Mouse (Mus musculus) frontal cortex, postnatal 14 days (tissue): Measurements from ENCODE around the gene Hectd3.

ENCODE experiments used
- DNase-seq, 2 experiments: peaks; one replicate each; pipeline ENCODE4 v3.0.0; 2022; ENCODE audit warnings: low spot score in 2 of 2

Gene Hectd3

DNA sequence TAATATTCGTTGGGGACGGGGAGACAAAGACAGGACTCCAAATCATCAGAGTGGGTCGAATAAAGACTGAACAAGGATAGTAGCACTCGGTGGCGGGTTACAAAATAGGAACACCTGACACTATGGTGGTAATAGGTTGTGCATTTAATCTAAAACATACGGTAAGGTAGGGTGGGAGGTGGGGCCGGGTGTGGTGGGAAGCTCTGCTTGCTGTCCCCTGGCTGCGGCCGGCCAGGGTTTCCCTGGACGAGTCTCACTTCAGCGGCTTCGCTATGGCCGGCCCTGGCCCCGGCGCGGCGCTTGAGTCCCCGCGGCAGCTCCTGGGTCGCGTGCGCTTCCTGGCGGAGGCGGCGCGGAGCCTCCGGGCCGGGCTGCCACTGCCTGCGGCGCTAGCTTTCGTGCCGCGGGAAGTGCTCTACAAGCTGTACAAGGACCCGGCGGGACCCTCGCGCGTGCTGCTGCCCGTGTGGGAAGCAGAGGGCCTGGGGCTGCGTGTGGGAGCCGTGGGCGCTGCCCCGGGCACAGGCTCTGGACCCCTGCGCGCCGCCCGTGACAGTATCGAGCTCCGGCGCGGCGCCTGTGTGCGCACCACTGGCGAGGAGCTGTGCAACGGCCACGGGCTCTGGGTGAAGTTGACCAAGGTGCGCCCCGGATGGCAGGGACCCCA is at the start of gene Hectd3:
Gene Hectd3, plus strand, starts transcription at position 187 of the 667 bp plus-strand sequence.
- DNase-seq = peak in 1 of 2 experiments; percentile 40

GRCm38 (mm10) chr4:116951642-116952041 is 43.5 kb upstream of the Hectd3 start:
- no peak for DNase-seq

- no peak for DNase-seq
These were observed 40.2 kb upstream of the Hectd3 start for GRCm38 (mm10) chr4:116954951-116955350.

DNA sequence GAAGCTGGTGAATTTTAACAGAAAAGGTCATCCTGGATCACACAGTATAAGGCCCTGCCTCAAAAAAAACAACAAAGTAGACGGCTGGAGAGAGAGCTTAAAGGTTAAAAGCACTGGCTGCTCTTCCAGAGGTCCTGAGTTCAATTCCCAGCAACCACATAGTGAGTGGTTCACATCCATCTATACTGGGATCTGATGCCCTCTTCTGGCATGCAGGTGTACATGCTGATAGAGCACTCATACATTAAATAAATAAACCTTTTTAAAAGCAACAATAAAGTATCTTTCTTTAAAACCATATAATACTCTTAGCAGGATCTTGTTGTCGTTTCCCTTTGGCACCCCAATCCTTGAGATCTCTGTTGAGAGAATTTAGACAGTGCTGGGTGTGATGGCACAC is 18.6 kb upstream of the Hectd3 start:
- no peak for DNase-seq

GRCm38 (mm10) chr4:116985681-116986080 is 9.4 kb upstream of the Hectd3 start:
- DNase-seq = no peak

- peak; percentile 57 to 67 for DNase-seq
These were observed 8.6 kb upstream of the Hectd3 start for GRCm38 (mm10) chr4:116986400-116987121.

DNA sequence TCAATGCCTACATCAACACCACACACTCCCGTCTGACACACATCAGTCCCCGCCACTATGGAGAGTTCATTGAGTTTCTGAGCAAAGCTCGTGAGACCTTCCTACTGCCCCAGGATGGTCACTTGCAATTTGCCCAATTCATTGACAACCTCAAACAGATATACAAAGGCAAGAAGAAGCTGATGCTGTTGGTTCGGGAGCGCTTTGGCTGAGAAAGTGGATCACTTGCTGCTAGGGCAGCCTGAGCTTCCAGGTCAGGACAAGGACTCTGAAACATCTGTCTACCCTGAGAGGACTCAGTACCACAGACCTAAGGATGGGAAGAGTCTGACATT is 8.0 kb upstream of the Hectd3 start:
- no peak for DNase-seq

GRCm38 (mm10) chr4:116989731-116990130 is 5.4 kb upstream of the Hectd3 start:
- no peak for DNase-seq

GRCm38 (mm10) chr4:116991366-116991765 is 3.8 kb upstream of the Hectd3 start:
- peak; percentile 61 to 81 for DNase-seq

DNA sequence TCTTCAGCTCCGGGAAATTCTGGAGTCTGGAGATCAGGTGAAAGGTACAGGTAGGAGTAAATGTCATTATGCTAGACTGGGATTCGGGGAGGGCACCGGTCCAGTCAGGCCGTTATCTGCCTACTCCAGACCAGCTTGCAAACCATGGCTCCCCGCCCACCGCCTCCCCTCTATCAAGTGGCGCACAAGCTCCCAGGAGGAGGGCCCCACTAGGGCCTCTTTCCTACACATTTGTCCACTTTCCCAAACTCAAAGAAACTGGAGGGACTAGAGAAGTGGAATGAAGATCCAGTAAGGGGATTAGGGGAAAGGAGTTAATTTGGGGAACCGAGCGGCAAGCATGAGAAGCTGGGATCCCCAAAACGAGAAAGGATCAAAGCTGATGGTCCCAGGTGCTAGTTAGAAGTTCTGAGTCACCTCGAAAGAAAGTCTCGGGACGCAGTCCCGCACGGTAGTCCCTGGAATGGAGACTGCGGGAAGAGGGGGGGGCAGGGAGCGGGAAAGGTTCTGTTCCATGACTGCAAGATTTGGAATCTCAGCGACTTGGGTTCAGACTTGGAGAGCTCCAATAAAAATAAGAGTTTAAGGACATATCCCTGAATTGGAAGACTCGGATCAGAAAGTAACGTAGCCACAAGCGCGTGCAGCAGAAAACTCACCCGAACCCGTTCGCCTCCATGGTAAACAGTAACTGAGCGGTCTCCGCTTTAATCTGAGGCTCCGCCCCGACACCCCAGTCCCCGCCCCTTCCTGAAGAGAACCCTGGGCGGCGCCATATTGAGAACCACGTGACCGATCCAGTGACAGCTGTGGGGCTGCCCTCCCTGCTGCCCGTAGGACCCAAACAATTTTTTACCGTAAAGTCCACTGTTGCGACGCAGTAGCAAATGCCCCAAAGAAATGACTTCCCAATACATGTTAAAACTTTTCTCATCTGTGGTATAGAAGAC is 1.2 kb upstream of the Hectd3 start, which contains the start of gene Urod:
Gene Urod, minus strand, starts transcription at position 742 of the 950 bp plus-strand sequence.
- DNase-seq = peak; percentile 90 to 91

DNA sequence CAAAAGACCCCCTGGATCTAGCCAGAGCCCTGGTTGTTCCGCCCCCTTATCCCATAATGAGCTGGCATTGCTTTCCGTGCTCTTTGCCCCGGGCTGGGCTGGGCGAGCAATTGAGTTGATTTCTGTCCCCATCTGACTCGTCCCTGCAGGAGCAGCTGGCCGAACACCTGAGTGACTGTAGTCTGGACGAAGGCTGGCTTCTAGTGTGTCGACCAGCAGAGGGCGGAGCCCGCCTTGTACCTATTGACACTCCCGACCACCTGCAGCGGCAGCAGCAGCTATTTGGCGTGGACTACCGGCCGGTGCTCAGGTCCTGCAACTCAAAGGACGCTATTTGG is 650 bp downstream of the Hectd3 start:
- no peak for DNase-seq

GRCm38 (mm10) chr4:116999513-117000154 is 4.5 kb downstream of the Hectd3 start:
- no peak for DNase-seq

- DNase-seq = no peak
These were observed 6.8 kb downstream of the Hectd3 start for GRCm38 (mm10) chr4:117001957-117002356.

GRCm38 (mm10) chr4:117002543-117003521 is 7.7 kb downstream of the Hectd3 start:
- DNase-seq = peak in 1 of 2 experiments; percentile 66

DNA sequence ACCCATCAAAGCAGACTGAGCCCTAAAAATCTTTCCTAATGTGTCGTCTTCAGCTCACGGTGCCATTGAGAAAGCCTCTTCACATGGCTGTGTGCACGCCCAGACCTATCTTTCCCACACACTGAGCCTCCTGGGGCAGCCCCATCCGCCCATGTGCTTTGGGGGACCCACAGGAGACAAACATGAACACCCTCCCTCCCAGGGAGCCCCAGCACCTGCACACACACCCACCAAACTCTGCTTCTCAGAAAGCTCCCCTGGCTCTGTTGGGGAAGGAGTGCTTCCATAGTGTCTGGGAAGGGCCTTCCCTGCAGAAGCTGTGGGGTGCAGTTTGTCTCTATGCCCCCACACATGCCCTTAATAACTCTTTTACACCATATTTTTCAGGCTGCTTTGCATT is 9.5 kb downstream of the Hectd3 start:
- DNase-seq = no peak

DNA sequence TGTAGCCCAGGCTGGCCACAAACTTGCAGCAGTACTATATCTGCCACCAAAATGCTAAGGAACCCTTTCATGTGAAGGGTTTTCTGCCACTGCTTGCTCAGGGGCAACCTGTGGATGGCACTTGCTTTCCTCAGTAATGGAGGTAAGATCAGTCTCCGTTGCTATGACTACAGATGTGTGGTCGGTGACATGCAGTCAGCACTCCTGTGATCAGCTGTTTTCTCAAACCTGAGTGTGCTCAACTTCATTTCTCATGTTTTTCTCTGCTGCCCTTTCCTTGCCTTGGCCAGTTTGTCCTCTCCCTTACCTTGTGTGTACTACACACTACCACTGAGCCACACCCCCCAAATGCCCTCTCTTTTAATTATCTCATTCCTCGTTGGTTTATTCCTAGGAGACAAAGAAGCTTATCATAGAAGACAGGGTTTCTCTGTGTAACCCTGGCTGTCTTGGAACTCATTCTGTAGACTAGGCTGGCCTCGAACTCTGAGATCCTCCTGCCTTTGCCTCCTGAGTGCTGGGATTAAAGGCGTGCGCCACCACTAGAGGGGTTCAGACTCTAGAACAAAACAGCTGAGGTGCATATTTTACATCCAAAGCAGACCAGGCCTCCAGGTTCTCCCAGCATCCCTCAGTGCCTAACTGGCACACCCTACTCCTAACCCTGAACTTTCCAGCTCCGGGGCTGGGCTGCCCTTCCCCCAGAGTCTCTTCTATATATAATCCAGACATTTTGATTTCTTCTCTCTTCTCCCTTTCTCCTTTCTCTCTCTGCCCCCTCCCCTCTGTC is 10.7 kb downstream of the Hectd3 start:
- no peak for DNase-seq

GRCm38 (mm10) chr4:117007058-117007457 is 11.9 kb downstream of the Hectd3 start:
- DNase-seq = no peak

DNA sequence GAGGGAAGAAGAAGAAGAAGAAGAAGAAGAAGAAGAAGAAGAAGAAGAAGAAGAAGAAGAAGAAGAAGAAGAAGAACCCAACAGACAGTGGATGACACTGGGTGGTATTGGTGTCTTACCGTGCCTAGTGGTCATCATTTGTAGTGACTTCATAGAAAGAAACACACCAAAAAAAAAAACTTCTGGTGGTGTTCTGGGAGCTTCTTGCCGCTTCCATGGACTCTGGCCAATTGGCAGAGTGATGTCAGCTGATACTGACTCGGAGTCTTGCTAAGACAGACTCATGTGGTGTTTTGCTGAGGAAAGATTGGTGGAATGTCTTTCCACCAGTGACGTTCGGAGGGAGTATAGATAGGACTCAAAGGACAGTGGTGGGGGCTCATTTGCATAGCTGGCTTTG is 15.1 kb downstream of the Hectd3 start:
- no peak for DNase-seq

GRCm38 (mm10) chr4:117013596-117013995 is 18.5 kb downstream of the Hectd3 start:
- DNase-seq = no peak

DNA sequence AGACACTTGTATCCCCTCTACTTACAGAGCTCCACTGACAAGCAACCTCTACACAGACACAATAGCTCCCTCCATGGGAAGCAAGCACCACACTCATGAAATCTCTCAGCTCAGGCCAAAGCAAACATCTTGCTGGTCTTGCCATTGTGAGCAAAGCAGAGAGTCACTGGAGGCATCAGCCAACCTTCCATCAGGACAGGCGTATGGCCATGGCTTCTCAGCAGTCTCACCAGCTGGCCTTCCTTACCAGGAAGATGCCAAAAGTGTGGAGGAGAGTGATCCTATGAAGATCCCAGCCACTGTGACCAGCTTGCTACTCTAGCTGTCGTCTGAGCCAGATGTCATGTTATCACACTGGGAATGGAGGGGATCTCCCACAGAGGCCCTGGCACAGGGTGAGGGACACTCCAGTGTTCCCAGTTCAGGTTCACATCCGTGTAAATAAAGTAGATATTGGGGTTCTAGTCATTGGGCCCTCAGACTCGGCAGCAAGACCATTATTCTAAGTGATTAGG is 19.8 kb downstream of the Hectd3 start:
- DNase-seq = no peak
